Mouse (Mus musculus) spleen, adult 2 months (tissue): ENCODE results near the gene Ptch2.

ENCODE experiments used
- CTCF ChIP-seq: fragments of 200-500 bp; IDR thresholded peaks from 2 replicates; pipeline ENCODE4 v1.5.1; 2011; ENCODE audit warnings: mild to moderate bottlenecking, inconsistent platforms; ENCODE audit not compliant: insufficient read depth, insufficient read length, insufficient replicate concordance; ENCODE audit errors: extremely low read depth
- POLR2A ChIP-seq: fragments of 200-500 bp; IDR thresholded peaks from 2 replicates; pipeline ENCODE4 v1.6.1; 2011; ENCODE audit warnings: low read depth, low read length, inconsistent platforms

- TF ChIP-seq CTCF, result no peak
- no peak for TF ChIP-seq POLR2A
These were observed 32.3 kb downstream of the Ptch2 start for GRCm38 (mm10) chr4:117127991-117128686.
